Mouse (Mus musculus) layer of hippocampus, adult 9-10 months (tissue): ENCODE results near the gene Olfr907.

ENCODE experiments used
- DNase-seq: peaks from one replicate; pipeline ENCODE4 v3.0.0; 2022; ENCODE audit warnings: low spot score

Olfr907 gene

DNA sequence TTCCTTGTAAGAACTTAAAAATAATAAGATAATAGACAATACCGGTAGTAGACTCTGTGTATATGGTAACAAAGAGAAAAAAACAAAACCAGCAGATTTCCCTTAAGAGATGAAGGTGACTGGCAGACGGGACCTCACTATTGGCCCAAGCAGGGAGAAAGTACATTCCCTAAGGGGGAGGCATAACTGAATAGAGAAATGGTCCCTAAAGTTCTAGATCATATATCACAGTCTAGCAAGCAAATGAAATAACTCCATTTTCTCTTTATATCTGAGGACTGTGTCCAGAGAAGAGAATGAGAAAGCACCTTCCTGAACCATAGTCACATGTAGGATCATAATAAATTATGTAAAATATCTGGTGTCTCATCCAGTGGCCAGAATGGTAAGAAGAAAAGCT lies at the start of gene Olfr907:
Gene Olfr907, plus strand, starts transcription at position 301 of the 400 bp plus-strand sequence.
- no peak for DNase-seq

DNA sequence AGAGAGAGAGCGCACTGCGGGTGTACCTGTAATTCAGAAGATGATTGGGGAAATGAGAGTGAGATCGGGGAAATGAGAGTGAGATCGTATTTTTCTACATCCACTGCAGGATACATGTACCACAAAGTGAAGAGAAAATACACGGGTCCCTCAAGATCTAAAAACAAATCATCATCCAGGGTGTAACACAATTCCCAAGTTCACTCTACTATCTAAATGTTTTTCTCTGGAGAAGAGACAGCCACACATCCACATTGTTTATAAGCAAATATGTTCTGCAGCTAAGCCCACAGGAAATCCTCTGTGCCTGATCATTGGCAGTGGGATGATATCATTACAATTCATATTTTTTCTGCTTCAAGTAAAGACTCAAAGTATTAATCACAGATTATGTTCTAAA lies 48.2 kb upstream of the Olfr907 start, which contains the start of gene Olfr902:
Gene Olfr902, plus strand, starts transcription at position 301 of the 400 bp plus-strand sequence.
- no peak for DNase-seq

DNA sequence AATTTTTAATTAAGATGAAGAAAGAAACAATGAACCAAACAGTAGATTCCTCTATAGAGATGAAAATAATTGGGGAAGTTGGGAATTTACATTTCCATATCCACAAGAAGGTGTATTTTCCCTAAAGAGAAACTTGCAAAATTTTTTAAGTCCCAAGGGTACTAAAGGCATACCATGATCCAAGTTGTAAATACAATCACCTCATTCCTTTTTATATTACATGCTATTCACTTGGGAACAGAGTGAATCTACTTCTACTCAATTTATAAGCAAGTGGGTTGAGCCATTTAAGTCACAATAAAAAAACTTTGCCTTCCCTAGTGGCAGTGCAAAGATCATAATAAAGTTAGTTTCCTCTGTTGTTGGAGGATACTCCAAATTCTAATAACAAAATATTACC lies 32.8 kb upstream of the Olfr907 start, which contains the start of gene Olfr904:
Gene Olfr904, plus strand, starts transcription at position 301 of the 400 bp plus-strand sequence.
- DNase-seq, result no peak

DNA sequence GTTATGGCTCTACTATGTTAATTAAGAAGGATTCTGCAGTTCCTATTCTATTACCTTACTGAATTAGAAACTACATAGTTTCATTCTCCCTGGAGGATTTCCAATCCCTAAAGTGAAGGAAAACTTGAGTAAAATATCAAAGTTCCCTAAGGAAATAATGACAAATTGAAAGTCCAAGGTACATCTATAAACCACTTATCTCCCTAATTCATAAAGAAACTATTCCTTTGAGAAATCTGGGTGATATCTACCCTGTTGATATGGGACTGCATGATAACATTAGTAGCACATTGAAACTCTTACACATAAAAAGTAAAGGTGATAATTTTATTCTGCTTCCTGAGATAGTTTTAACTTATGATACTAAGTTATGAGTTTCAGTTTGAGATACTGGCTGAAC lies 24.8 kb upstream of the Olfr907 start, which contains the start of gene Olfr905:
Gene Olfr905, plus strand, starts transcription at position 301 of the 400 bp plus-strand sequence.
- DNase-seq, result no peak

DNA sequence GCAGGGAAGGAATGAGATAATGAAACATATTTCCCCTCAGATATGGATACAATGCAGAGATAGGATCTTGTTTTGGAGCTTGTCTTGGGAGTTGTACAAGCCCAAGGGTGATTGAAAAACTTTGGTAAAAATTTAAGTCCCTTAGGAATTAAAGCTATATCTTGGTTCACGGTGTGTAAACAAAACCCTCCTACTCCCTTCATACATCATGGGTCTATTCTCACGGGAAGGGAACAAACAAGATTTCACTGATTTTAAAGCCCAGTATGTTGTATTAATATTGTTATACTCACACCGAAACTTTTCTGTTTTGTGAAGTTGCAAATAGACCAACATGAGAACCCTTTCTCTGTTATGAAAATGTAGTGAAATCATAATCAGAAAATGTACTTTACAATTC lies 8.8 kb upstream of the Olfr907 start, which contains the start of gene Olfr906:
Gene Olfr906, plus strand, starts transcription at position 301 of the 400 bp plus-strand sequence.
- no peak for DNase-seq

DNA sequence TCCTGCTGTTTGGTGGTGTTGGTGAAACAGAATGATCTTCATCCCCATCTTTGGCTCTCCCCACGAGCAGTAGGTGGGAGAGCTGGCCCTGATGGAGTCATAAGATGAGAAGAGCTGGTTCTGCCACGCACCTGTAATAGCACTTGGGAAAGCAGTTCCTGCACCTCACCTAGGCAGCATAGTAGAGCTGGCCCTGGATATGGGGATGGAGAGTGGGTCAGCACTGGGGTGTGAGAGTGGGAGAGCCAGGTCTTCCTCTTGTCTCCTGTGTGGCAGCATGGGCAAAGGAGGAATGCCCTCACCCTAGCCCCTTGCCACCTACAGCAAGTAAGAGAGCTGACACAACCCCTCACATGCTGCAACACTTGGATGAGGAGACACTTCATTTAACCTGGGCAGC lies 16.8 kb downstream of the Olfr907 start:
- no peak for DNase-seq

DNA sequence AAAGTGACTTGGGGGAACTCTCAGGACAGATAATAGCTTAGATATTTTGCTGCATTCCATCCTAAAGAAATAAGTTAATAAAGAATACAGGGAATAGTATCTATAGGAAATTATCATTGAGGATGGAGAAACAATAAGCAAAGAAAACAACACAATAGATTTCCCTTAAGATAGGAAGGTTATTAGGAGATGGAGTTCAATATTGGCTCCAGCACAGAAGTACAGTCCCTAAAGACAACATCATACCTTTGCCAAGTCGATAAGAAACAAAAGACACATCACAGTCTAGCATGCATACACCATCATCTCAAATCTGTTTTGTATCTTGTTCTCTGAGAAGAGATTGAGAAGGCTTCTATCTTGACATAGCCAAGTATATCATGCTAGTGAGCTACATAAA lies 25.7 kb downstream of the Olfr907 start, which contains the start of gene Olfr911-ps1:
Gene Olfr911-ps1, plus strand, starts transcription at position 301 of the 400 bp plus-strand sequence.
- DNase-seq, result no peak

DNA sequence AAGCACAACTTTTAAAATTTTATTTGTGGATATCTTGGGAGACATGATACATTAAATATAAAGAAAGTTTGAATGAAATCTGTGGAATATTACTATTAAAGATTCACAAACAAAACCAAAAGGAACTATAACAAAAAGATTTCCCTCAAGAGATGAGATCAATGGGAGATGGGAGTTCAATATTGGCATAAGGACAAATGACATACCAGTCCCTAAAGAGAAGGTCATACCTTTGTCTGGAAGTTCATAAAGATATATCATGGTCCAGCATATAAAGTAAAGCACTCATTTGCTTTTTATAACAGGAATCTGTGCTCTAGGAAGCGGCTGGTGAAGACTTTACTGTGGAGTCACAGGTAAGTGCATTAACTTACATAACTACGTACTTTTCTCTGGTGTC lies 41.9 kb downstream of the Olfr907 start, which contains the start of gene Olfr910:
Gene Olfr910, plus strand, starts transcription at position 301 of the 400 bp plus-strand sequence.
- no peak for DNase-seq
